Mouse (Mus musculus) MEL (cell line): ENCODE data around the gene Sik1.

Experiments
- CTCF ChIP-seq, 3 experiments: IDR thresholded peaks in 2 of 3; conservative IDR thresholded peaks in 1 of 3; 2 replicates each; pipeline ENCODE4 v1.5.1; 2011 to 2012; ENCODE audit warnings: low read length in 3 of 3, low read depth in 2 of 3, mild to moderate bottlenecking in 2 of 3, improper control_type of control experiment in 1 of 3, inconsistent platforms in 1 of 3, mixed read lengths in 1 of 3, moderate library complexity in 1 of 3; ENCODE audit not compliant: control insufficient read depth in 1 of 3, insufficient read depth in 1 of 3, poor library complexity in 1 of 3, severe bottlenecking in 1 of 3
- ELF1 ChIP-seq: IDR thresholded peaks from 2 replicates; pipeline ENCODE4 v1.6.1; 2014; ENCODE audit warnings: low read depth, mild to moderate bottlenecking, inconsistent platforms, low read length, improper control_type of control experiment, moderate library complexity
- EP300 ChIP-seq, 2 experiments: IDR thresholded peaks; 2 replicates each; pipeline ENCODE4 v1.6.1; 2011; ENCODE audit warnings: improper control_type of control experiment in 2 of 2, low read length in 2 of 2, low read depth in 1 of 2, mild to moderate bottlenecking in 1 of 2
- GABPA ChIP-seq: IDR thresholded peaks from 2 replicates; pipeline ENCODE4 v1.6.1; 2012; ENCODE audit warnings: low read depth, mild to moderate bottlenecking, inconsistent platforms, low read length, improper control_type of control experiment, moderate library complexity
- GATA1 ChIP-seq: IDR thresholded peaks from 2 replicates; pipeline ENCODE4 v1.6.1; 2011; ENCODE audit warnings: low read depth, low read length, improper control_type of control experiment
- MAFK ChIP-seq: IDR thresholded peaks from 2 replicates; pipeline ENCODE4 v1.6.1; 2011; ENCODE audit warnings: low read depth, mild to moderate bottlenecking, low read length, improper control_type of control experiment, borderline replicate concordance
- POLR2A ChIP-seq, 2 experiments: IDR thresholded peaks; 2 replicates each; pipeline ENCODE4 v1.6.1; 2011 to 2012; ENCODE audit warnings: low read length in 2 of 2, mild to moderate bottlenecking in 2 of 2, control low read depth in 1 of 2, improper control_type of control experiment in 1 of 2, low read depth in 1 of 2, moderate library complexity in 1 of 2; ENCODE audit not compliant: control insufficient read depth in 1 of 2, insufficient read depth in 1 of 2, poor library complexity in 1 of 2
- POLR2AphosphoS5 ChIP-seq: IDR thresholded peaks from 2 replicates; pipeline ENCODE4 v1.6.1; 2012; ENCODE audit warnings: low read depth, borderline replicate concordance, mild to moderate bottlenecking, inconsistent platforms, low read length, moderate library complexity, mixed read lengths
- TAL1 ChIP-seq: IDR thresholded peaks from 2 replicates; pipeline ENCODE4 v1.6.1; 2012; ENCODE audit warnings: mild to moderate bottlenecking, inconsistent platforms, low read length, moderate library complexity, mixed read lengths
- TBP ChIP-seq: IDR thresholded peaks from 2 replicates; pipeline ENCODE4 v1.8.0; 2011; ENCODE audit warnings: low read depth, low read length, improper control_type of control experiment
- TCF12 ChIP-seq: IDR thresholded peaks from 2 replicates; pipeline ENCODE4 v1.6.1; 2014; ENCODE audit warnings: low read depth, mild to moderate bottlenecking, inconsistent platforms, low read length, improper control_type of control experiment, moderate library complexity
- UBTF ChIP-seq: IDR thresholded peaks from 2 replicates; pipeline ENCODE4 v1.6.1; 2012; ENCODE audit warnings: low read depth, mild to moderate bottlenecking, inconsistent platforms, low read length, improper control_type of control experiment, moderate library complexity, borderline replicate concordance; ENCODE audit not compliant: insufficient read depth
- USF2 ChIP-seq, 2 experiments: IDR thresholded peaks; 2 replicates each; pipeline ENCODE4 v1.6.1; 2011 to 2012; ENCODE audit warnings: improper control_type of control experiment in 2 of 2, low read length in 2 of 2, borderline replicate concordance in 1 of 2, inconsistent platforms in 1 of 2, low read depth in 1 of 2, mild to moderate bottlenecking in 1 of 2; ENCODE audit not compliant: insufficient read depth in 1 of 2

GRCm38 (mm10) chr17:31854770-31855596 lies 621 bp downstream of the Sik1 start:
- no peak for TF ChIP-seq GABPA
- no peak for TF ChIP-seq POLR2A (IDR thresholded peaks at IDR 0.05; ENCODE audit: control insufficient read depth in 1 of 2, insufficient read depth in 1 of 2, low read depth in 1 of 2, low read length in 2 of 2, poor library complexity in 1 of 2)
- no peak for TF ChIP-seq CTCF (IDR thresholded peaks at IDR 0.05 in 2 of 3, conservative IDR thresholded peaks at IDR 0.05 in 1 of 3; ENCODE audit: control insufficient read depth in 1 of 3, insufficient read depth in 1 of 3, low read depth in 2 of 3, low read length in 3 of 3, poor library complexity in 1 of 3, severe bottlenecking in 1 of 3)
- no peak for TF ChIP-seq ELF1
- no peak for TF ChIP-seq TCF12
- no peak for TF ChIP-seq UBTF
- TF ChIP-seq MAFK: no peak
- TF ChIP-seq USF2 (IDR thresholded peaks at IDR 0.05; ENCODE audit: borderline replicate concordance in 1 of 2, insufficient read depth in 1 of 2, low read depth in 1 of 2, low read length in 2 of 2): no peak
- no peak for TF ChIP-seq GATA1
- no peak for TF ChIP-seq POLR2AphosphoS5
- TF ChIP-seq TAL1: no peak
- no peak for TF ChIP-seq EP300 (IDR thresholded peaks at IDR 0.05; ENCODE audit: low read depth in 1 of 2, low read length in 2 of 2)
- no peak for TF ChIP-seq TBP
